Mouse (Mus musculus) cerebellum, postnatal 25 days (tissue): Measurements from ENCODE around the gene Fbxo21.

Experiments
- DNase-seq, 2 experiments: peaks; one replicate each; pipeline ENCODE4 v3.0.0; 2021; ENCODE audit warnings: mixed read lengths in 2 of 2

Fbxo21 gene

GRCm38 (mm10) chr5:117981943-117982342 lies 5.4 kb downstream of the Fbxo21 start:
- DNase-seq: no peak

- DNase-seq: no peak
Observed at GRCm38 (mm10) chr5:117986327-117986726, 9.8 kb downstream of the Fbxo21 start.

- no peak for DNase-seq
Observed at GRCm38 (mm10) chr5:117987891-117988290, 11.4 kb downstream of the Fbxo21 start.

- DNase-seq: no peak
Observed at GRCm38 (mm10) chr5:117988367-117988766, 11.8 kb downstream of the Fbxo21 start.

- peak in 1 of 2 experiments; percentile 27 for DNase-seq
Observed at GRCm38 (mm10) chr5:117989773-117990172, 13.2 kb downstream of the Fbxo21 start.

- no peak for DNase-seq
Observed at GRCm38 (mm10) chr5:117990957-117991356, 14.4 kb downstream of the Fbxo21 start.

- DNase-seq: no peak
Observed at GRCm38 (mm10) chr5:117993550-117993949, 17.0 kb downstream of the Fbxo21 start.

- peak; percentile 58 to 68 for DNase-seq
Observed at GRCm38 (mm10) chr5:117995372-117995901, 18.9 kb downstream of the Fbxo21 start.

- DNase-seq: no peak
Observed at GRCm38 (mm10) chr5:117995911-117996310, 19.4 kb downstream of the Fbxo21 start.

GRCm38 (mm10) chr5:117996581-117996980 lies 20.1 kb downstream of the Fbxo21 start:
- DNase-seq: no peak

GRCm38 (mm10) chr5:117997434-117997970 lies 21.0 kb downstream of the Fbxo21 start:
- no peak for DNase-seq

- no peak for DNase-seq
Observed at GRCm38 (mm10) chr5:117999061-117999460, 22.5 kb downstream of the Fbxo21 start.

GRCm38 (mm10) chr5:117999584-117999983 lies 23.1 kb downstream of the Fbxo21 start:
- peak; percentile 65 for DNase-seq

- DNase-seq: peak; percentile 83 to 89
Observed at GRCm38 (mm10) chr5:118002059-118002458, 25.5 kb downstream of the Fbxo21 start.

- peak; percentile 81 to 88 for DNase-seq
Observed at GRCm38 (mm10) chr5:118004619-118005018, 28.1 kb downstream of the Fbxo21 start.

GRCm38 (mm10) chr5:118005728-118006127 lies 29.2 kb downstream of the Fbxo21 start:
- DNase-seq: peak; percentile 78 to 83

- no peak for DNase-seq
Observed at GRCm38 (mm10) chr5:118008344-118008743, 31.8 kb downstream of the Fbxo21 start.

- DNase-seq: no peak
Observed at GRCm38 (mm10) chr5:118010872-118011271, 34.3 kb downstream of the Fbxo21 start.

GRCm38 (mm10) chr5:118011796-118012195 lies 35.3 kb downstream of the Fbxo21 start:
- no peak for DNase-seq

- DNase-seq: peak; percentile 78 to 87
Observed at GRCm38 (mm10) chr5:118015028-118015427, 38.5 kb downstream of the Fbxo21 start.

- no peak for DNase-seq
Observed at GRCm38 (mm10) chr5:118015669-118016068, 39.1 kb downstream of the Fbxo21 start.

- no peak for DNase-seq
Observed at GRCm38 (mm10) chr5:118017527-118017926, 41.0 kb downstream of the Fbxo21 start.

GRCm38 (mm10) chr5:118019905-118020304 lies 43.4 kb downstream of the Fbxo21 start:
- DNase-seq: no peak

- no peak for DNase-seq
Observed at GRCm38 (mm10) chr5:118023053-118023452, 46.5 kb downstream of the Fbxo21 start.

- peak in 1 of 2 experiments; percentile 31 for DNase-seq
Observed at GRCm38 (mm10) chr5:118025880-118026279, 49.4 kb downstream of the Fbxo21 start.
